Mouse (Mus musculus) cortical plate, adult 2 months (tissue): ENCODE results near the gene Eea1. TPM values are rescaled to one million over a fixed set of nuclear protein-coding genes. Genes with fewer than 3 reads are reported as not detected.

ENCODE experiments used
- H3K27ac ChIP-seq: fragments of 200-500 bp; 2 replicates; pipeline ENCODE4 v1.5.1; 2012; ENCODE audit warnings: low read length, control low read depth, inconsistent platforms; ENCODE audit not compliant: insufficient read depth
- H3K4me1 ChIP-seq: fragments of 200-500 bp; 2 replicates; pipeline ENCODE4 v1.6.1; 2011; ENCODE audit warnings: low read length; ENCODE audit not compliant: control insufficient read depth, insufficient read depth
- H3K4me3 ChIP-seq: fragments of 200-500 bp; 2 replicates; pipeline ENCODE4 v1.5.1; 2011; ENCODE audit warnings: mild to moderate bottlenecking, low read length, control low read depth; ENCODE audit not compliant: insufficient read depth
- CTCF ChIP-seq: fragments of 200-500 bp; IDR thresholded peaks from 2 replicates; pipeline ENCODE4 v1.5.1; 2011; ENCODE audit warnings: mild to moderate bottlenecking, control low read depth, low read length; ENCODE audit not compliant: insufficient read depth; ENCODE audit errors: extremely low read depth
- POLR2A ChIP-seq: fragments of 200-500 bp; IDR thresholded peaks from 2 replicates; pipeline ENCODE4 v1.6.1; 2011; ENCODE audit warnings: mild to moderate bottlenecking, low read length, control low read depth; ENCODE audit not compliant: insufficient read depth; ENCODE audit errors: extremely low read depth
- polyA plus RNA-seq: library from polyadenylated mRNA; depleted of rRNA; stranded (reverse); fragments of >200 nt; gene quantifications from 2 replicates; pipeline ENCODE4 v1.2.3, GENCODE M21; 2012

Gene Eea1
- polyA plus RNA-seq, 1 experiment, result 14.5 TPM

DNA sequence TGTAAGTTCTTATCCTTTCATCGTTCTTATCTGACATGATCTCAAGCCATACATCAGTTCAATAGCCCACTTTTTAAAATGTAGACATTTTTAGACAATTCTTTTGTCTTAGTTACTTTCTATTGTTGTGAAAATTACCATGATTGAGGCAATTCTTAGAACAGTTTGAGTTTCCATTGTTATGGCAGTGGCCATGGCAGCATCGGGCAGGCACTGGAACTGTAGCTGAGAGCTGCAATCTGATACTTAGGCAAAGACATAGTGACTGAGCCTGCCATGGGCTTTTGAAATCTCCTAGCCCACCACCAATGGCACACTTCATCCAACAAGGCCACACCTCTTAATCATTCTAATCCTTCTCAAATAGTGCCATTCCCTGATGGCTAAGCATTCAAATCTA, 36.3 kb downstream of the Eea1 start:
- TF ChIP-seq POLR2A (no peak), CTCF (no peak)

GRCm38 (mm10) chr10:95989731-95990130, 49.3 kb downstream of the Eea1 start:
- TF ChIP-seq CTCF (no peak), POLR2A (no peak)
- Histone ChIP-seq H3K4me1 (no peaks in the 10 kb centered on the region), H3K27ac (no peak overlapping the region), H3K4me3 (no peak overlapping the region)

More for the DNA sequence above, 36.3 kb downstream of the Eea1 start:
- Histone ChIP-seq H3K4me3 (no peak overlapping the region), H3K27ac (no peak overlapping the region), H3K4me1 (no peaks in the 10 kb centered on the region)

GRCm38 (mm10) chr10:95991176-95991575, 50.7 kb downstream of the Eea1 start:
- Histone ChIP-seq H3K4me1 (no peaks in the 10 kb centered on the region), H3K27ac (no peak overlapping the region), H3K4me3 (no peak overlapping the region)
- no peak for TF ChIP-seq POLR2A
- no peak for TF ChIP-seq CTCF

GRCm38 (mm10) chr10:96000904-96001303, 60.5 kb downstream of the Eea1 start:
- no peak overlapping the region for H3K27ac ChIP-seq
- H3K4me1 ChIP-seq, result no peaks in the 10 kb centered on the region
- no peak for TF ChIP-seq CTCF
- TF ChIP-seq POLR2A, result no peak
- no peak overlapping the region for H3K4me3 ChIP-seq

GRCm38 (mm10) chr10:96015738-96016137, 75.3 kb downstream of the Eea1 start:
- no peaks in the 10 kb centered on the region for H3K4me1 ChIP-seq
- no peak for TF ChIP-seq POLR2A
- TF ChIP-seq CTCF, result no peak
- no peak overlapping the region for H3K4me3 ChIP-seq
- H3K27ac ChIP-seq, result no peak overlapping the region

DNA sequence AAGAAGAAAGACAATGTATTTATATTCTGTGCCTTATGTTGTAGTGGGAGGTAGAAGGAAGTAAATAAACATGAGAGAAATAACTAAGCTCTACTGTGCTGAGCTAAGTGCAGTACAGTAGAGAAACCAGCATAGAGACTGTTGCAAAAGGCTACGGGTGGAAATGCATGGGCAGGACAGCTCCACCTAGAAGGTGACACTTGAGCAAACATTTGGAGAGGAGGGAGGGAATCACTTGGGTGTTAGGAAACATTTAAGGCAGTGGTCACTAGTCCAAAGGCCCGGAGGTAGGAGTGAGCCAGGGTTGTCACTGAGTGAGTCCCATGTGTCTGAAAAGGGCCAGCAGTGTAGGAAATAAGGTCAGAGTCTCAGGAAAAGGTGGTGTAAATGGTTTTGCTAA, 77.0 kb downstream of the Eea1 start:
- no peak overlapping the region for H3K4me3 ChIP-seq
- TF ChIP-seq CTCF, result no peak
- no peak for TF ChIP-seq POLR2A
- H3K4me1 ChIP-seq, result no peaks in the 10 kb centered on the region
- H3K27ac ChIP-seq, result no peak overlapping the region

DNA sequence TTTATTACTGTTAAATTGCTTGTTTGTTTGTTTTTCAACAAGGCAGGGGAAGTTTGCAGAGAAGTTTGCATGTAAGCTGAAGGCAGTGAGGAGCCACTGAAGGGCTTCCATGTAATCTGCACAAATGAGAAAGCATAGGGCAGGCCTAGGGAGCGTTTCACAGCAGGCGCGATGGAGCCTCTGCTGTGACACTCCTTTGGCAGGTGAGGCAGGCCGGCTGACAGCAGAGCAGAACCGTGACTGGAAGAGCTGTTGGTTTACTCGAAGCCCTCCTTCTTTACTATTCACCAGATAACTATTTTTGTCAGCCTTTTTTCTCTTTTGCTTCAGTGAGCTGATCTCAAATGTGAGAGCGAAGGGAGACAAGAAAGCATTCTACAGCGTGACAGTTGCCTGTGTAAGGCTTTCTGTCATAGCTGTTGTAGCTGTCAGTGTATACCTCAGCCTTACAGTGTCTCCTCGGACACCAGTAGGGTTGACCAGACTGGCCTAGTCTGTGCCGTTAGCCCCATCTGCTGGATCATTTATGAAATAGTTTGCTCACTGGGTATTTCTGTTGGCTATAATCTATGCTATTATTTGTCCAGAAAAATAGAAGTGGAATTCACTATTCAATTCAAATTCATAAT, 93.0 kb downstream of the Eea1 start:
- H3K4me3 ChIP-seq, result no peak overlapping the region
- H3K4me1 ChIP-seq, result no peaks in the 10 kb centered on the region
- no peak overlapping the region for H3K27ac ChIP-seq
- TF ChIP-seq POLR2A (no peak), CTCF (peak; percentile 79)

GRCm38 (mm10) chr10:96034106-96034505, 93.7 kb downstream of the Eea1 start:
- Histone ChIP-seq H3K27ac (no peak overlapping the region), H3K4me3 (no peak overlapping the region), H3K4me1 (no peaks in the 10 kb centered on the region)
- TF ChIP-seq CTCF (no peak), POLR2A (no peak)

DNA sequence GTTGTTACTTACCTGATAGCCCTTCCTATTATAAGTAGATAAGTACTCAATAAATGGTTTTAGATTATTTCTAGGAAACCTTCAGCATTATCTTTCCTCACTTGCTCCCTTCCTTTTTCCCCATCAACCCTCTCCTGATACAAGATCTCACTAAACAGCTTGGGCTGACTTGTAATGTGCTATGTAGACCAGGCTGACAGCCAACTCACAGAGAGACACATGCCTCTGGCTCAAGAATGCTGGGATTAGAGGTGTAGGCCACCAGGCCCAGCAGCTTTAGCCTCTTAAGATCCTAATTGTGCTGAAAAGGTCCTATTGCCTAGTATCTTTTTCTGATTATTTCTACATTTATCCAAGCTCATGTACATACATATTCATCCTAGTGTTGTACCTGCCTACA, 95.5 kb downstream of the Eea1 start:
- TF ChIP-seq CTCF, result no peak
- no peak for TF ChIP-seq POLR2A
- H3K4me3 ChIP-seq, result no peak overlapping the region
- H3K27ac ChIP-seq, result no peak overlapping the region
- H3K4me1 ChIP-seq, result no peaks in the 10 kb centered on the region

DNA sequence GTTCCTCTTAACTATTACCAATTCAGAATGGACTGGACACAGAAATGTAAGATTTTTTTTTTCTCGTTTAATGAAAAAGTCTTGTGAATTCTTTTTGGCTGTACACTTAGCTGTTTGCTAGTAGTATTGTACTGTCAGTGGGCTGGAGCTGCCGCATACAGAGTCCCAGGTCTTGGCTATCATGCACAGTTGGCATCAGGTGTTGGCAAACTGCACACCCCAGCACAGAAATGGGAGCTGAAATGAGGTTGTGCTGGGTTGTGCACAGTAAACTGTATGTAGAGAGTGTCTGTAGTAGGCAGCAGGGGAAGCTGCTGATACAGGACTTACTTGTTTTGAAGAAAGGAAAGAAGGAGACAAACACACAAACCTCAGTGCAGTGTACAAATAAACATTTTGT, 103.8 kb downstream of the Eea1 start:
- Histone ChIP-seq H3K27ac (no peak overlapping the region), H3K4me3 (no peak overlapping the region), H3K4me1 (no peaks in the 10 kb centered on the region)
- TF ChIP-seq CTCF, result no peak
- no peak for TF ChIP-seq POLR2A
